Mouse (Mus musculus): ENCODE results near the gene Ccdc61. TPM values are rescaled to one million over a fixed set of nuclear protein-coding genes. Genes with fewer than 3 reads are reported as not detected.
"Not testable (repeated sequence)": the region's sequence is repeated elsewhere in the genome, so short reads cannot be mapped to it uniquely, and the experiment has no call there.

The Ccdc61 gene
- polyA plus RNA-seq, 1 experiment from 2014 or later = 17.6 TPM

DNA sequence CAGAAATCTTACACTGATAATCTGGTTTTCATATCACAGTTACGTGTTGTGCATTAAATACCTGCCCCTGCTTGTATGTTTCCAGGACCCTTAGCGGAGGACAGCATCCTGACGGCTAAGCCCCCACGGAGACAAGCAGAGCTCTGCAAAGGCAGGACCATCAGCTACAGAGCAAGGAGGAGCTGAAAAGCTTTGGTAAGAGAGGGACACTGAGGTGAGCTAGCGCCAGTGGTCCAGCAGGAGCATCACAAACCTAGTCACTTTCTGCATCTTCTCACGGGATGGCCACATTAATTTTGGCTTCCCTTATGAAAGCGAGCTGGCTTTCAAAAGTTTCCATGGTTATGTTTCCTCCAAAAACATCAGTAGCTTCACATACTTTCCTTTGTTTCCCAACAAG, 37.4 kb downstream of the Ccdc61 start:
- Histone ChIP-seq H3K27ac (ENCODE audit: low read length) (no peak overlapping the region), H3K4me2 (replicated peaks; ENCODE audit: low read depth, low read length) (peak overlapping the region; percentile 64), H3K4me3 (ENCODE audit: low read depth, low read length) (peak overlapping the region; percentile 32; the same call in 1 of the 2 replicates), H3K27me3 (replicated peaks; ENCODE audit: insufficient read depth, low read length) (no peaks in the 10 kb centered on the region), H3K4me1 (ENCODE audit: insufficient read depth, low read depth, low read length) (no peaks in the 10 kb centered on the region), H3K9ac (replicated peaks; ENCODE audit: low read depth) (no peak overlapping the region), H3K36me3 (ENCODE audit: insufficient read depth, low read length) (no peaks in the 10 kb centered on the region), H3K9me3 (ENCODE audit: low read length) (no peaks in the 10 kb centered on the region)
- TF ChIP-seq EP300 (IDR thresholded peaks at IDR 0.05) = no peak
- ATAC-seq (peak; percentile 26), DNase-seq (ENCODE audit: low spot score) (no peak)
- 6% methylated on average over 7 of the region's 7 CpGs for WGBS

DNA sequence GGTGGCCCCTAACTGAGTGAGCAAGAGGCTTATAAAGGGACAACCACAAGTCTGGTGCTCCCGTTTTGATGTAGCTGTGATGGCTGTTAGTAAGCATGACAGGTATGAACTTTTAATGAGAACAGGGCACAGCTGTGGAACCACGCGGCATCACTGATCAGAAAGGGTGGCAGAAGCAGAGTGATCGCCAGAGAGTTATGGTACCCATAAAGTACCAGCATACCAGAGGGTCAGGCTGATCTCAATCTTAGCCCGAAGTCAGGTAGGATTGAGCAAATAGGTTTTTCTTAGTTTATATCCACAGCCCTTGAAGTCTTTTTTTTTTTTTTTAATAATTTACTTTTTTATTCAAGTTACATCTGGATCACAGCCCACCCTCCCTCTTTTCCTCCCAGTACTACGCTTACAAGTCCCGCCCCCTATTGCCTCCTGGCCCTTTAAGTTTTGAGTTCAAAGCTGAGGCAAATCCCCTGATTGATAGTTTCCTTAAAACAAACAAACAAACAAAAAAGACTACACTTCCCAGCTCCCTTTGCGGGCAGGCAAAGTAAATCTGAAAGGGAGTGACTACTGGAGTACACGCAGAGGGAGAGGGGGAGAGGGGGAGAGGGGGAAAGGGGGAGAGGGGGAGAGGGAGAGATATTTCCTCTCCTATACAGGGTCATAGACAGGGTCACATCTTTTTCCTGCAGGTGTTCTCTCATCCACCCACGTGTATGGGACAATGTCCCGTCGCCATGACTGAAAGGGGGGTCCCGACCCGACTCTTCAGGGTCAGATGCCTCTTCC, 38.0 kb downstream of the Ccdc61 start:
- 31% methylated on average over 13 of the region's 14 CpGs for WGBS
- no peak for DNase-seq (ENCODE audit: low spot score)
- no peak for ATAC-seq

DNA sequence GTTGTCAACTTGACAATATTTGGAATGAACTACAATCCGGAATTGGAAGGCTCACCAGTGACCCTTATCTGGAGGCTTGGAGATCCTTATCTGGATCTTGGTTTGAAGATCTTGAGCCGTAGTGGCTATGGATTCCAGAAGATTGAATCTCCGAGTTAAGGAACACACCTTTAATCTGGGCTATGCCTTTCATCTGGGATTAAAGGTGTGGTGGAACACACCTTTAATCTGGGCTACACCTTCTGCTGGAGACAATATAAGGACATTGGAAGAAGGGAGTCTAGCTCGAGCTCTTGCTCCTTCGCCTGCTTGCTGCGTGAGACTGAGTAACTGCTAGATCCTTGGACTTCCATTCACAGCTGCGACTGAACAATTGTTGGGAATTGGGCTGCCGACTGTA, 39.2 kb downstream of the Ccdc61 start, which contains the start of gene Pglyrp1:
Gene Pglyrp1 (plus strand): TSS at position 301 of the 400 bp plus-strand sequence.
- H3K4me3 ChIP-seq (ENCODE audit: low read depth, low read length); H3K27me3 ChIP-seq (replicated peaks; ENCODE audit: insufficient read depth, low read length); H3K27ac ChIP-seq (ENCODE audit: low read length); ATAC-seq; H3K4me2 ChIP-seq (replicated peaks; ENCODE audit: low read depth, low read length); DNase-seq (ENCODE audit: low spot score); H3K9ac ChIP-seq (replicated peaks; ENCODE audit: low read depth); H3K36me3 ChIP-seq (ENCODE audit: insufficient read depth, low read length); H3K4me1 ChIP-seq (ENCODE audit: insufficient read depth, low read depth, low read length); H3K9me3 ChIP-seq (ENCODE audit: low read length): not testable (repeated sequence)
- no CpG with 5 or more reads among the region's 8 CpGs for WGBS

More for the DNA sequence above, 38.0 kb downstream of the Ccdc61 start:
- Histone ChIP-seq H3K4me3 (ENCODE audit: low read depth, low read length) (peak overlapping the region; percentile 32; the same call in 1 of the 2 replicates), H3K9ac (replicated peaks; ENCODE audit: low read depth) (no peak overlapping the region), H3K9me3 (ENCODE audit: low read length) (no peaks in the 10 kb centered on the region), H3K4me2 (replicated peaks; ENCODE audit: low read depth, low read length) (peak overlapping the region; percentile 64), H3K27ac (ENCODE audit: low read length) (no peak overlapping the region), H3K36me3 (ENCODE audit: insufficient read depth, low read length) (no peaks in the 10 kb centered on the region), H3K4me1 (ENCODE audit: insufficient read depth, low read depth, low read length) (no peaks in the 10 kb centered on the region), H3K27me3 (replicated peaks; ENCODE audit: insufficient read depth, low read length) (no peaks in the 10 kb centered on the region)
- TF ChIP-seq CTCF (IDR thresholded peaks at IDR 0.05) (no peak), EP300 (IDR thresholded peaks at IDR 0.05) (no peak)

DNA sequence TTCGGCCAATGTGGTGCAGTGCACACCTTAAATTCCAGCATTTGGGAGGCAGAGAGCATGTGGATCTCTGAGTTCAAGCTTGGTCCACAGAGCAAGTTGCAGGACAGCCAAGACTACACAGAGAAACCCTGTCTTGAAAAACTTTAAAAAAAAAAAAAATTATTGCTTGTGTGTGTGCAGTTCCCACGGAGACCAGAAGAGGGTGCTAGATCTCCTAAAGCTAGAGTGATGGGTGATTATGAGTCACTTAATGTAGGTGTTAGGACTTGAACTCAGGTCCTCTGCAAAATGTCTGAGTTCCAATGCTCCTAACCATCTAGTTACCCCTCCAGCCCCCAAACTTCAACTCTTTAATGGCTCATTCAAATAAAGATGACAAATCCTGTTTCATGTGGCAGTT, 41.7 kb downstream of the Ccdc61 start:
- TF ChIP-seq EP300 (IDR thresholded peaks at IDR 0.05) = no peak
- TF ChIP-seq CTCF (IDR thresholded peaks at IDR 0.05) = 0 out of 2 replicates have a peak, but pooled peaks have one; percentile 29
- ATAC-seq (no peak), DNase-seq (ENCODE audit: low spot score) (no peak)
- WGBS = 83% methylated on average over 2 of the region's 2 CpGs
- H3K4me2 ChIP-seq (replicated peaks; ENCODE audit: low read depth, low read length) = no peak overlapping the region
- H3K9me3 ChIP-seq (ENCODE audit: low read length) = no peaks in the 10 kb centered on the region
- H3K9ac ChIP-seq (replicated peaks; ENCODE audit: low read depth) = no peak overlapping the region
- H3K36me3 ChIP-seq (ENCODE audit: insufficient read depth, low read length) = no peaks in the 10 kb centered on the region
- no peak overlapping the region for H3K27ac ChIP-seq (ENCODE audit: low read length)
- H3K4me3 ChIP-seq (ENCODE audit: low read depth, low read length) = no peak overlapping the region
- no peaks in the 10 kb centered on the region for H3K27me3 ChIP-seq (replicated peaks; ENCODE audit: insufficient read depth, low read length)
- no peaks in the 10 kb centered on the region for H3K4me1 ChIP-seq (ENCODE audit: insufficient read depth, low read depth, low read length)

DNA sequence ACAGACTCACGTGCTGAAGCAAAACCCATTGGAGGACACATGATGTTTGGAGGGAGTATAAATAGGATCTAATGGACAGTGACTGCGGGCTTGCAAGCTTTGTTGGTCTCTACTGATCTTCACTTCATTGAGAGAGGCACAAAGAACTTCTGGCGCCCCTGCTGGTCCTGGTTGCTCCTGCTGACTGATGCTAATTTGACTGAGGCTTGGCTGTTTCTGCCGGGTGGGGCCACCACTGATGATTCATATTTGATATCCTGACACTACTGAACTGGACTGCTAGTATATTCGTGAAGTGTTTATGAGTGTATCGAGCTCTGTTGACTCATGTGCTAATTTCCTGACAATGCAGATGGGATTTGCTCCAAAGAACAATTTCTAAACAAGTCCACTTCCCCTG, 47.4 kb downstream of the Ccdc61 start:
- no peak overlapping the region for H3K4me2 ChIP-seq (replicated peaks; ENCODE audit: low read depth, low read length)
- H3K27me3 ChIP-seq (replicated peaks; ENCODE audit: insufficient read depth, low read length) = no peaks in the 10 kb centered on the region
- H3K4me1 ChIP-seq (ENCODE audit: insufficient read depth, low read depth, low read length) = no peaks in the 10 kb centered on the region
- no peak for DNase-seq (ENCODE audit: low spot score)
- no peak for ATAC-seq
- H3K9me3 ChIP-seq (ENCODE audit: low read length) = no peaks in the 10 kb centered on the region
- H3K4me3 ChIP-seq (ENCODE audit: low read depth, low read length) = no peak overlapping the region
- H3K36me3 ChIP-seq (ENCODE audit: insufficient read depth, low read length) = no peaks in the 10 kb centered on the region
- no peak overlapping the region for H3K27ac ChIP-seq (ENCODE audit: low read length)
- WGBS = 67% methylated on average over 6 of the region's 6 CpGs
- TF ChIP-seq EP300 (IDR thresholded peaks at IDR 0.05) (0 out of 2 replicates have a peak, but pooled peaks have one; percentile 13), CTCF (IDR thresholded peaks at IDR 0.05) (peak; percentile 5; the same call in 1 of the 2 replicates)
- H3K9ac ChIP-seq (replicated peaks; ENCODE audit: low read depth) = no peak overlapping the region

DNA sequence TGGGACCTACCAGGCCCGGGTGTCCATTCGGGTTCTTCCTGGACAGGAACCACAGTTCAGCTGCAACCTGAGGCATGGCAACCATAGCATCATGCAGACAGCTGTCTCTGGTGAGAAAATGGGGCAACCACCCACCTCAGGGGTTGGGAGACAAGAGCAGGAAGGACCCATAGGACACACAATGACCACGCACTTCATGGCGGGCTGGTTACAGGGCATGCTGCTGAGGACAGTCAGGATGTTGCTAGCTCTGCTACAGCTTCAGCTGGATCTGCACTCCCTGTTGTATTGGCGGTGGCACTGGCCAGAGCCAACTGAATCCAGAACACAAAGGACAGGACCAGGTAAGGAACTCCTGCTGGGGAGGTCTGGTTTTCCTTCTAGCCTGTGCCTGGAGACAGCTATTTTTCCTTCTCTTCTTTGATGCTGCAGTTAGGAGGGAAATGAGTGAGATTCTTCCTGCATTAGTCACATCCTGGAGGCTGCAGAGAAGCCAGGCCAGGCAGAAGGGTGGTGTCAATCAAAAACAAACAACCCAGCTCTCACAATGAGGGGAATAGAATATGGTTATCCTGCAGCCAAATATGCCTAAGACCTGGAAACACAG, 51.8 kb downstream of the Ccdc61 start:
- DNase-seq (ENCODE audit: low spot score) (peak; percentile 79), ATAC-seq (peak; percentile 93)
- Histone ChIP-seq H3K27ac (ENCODE audit: low read length) (peak overlapping the region; percentile 52), H3K27me3 (replicated peaks; ENCODE audit: insufficient read depth, low read length) (no peaks in the 10 kb centered on the region), H3K4me3 (ENCODE audit: low read depth, low read length) (no peak overlapping the region), H3K36me3 (ENCODE audit: insufficient read depth, low read length) (no peaks in the 10 kb centered on the region), H3K4me1 (ENCODE audit: insufficient read depth, low read depth, low read length) (no peaks in the 10 kb centered on the region), H3K4me2 (replicated peaks; ENCODE audit: low read depth, low read length) (no peak overlapping the region), H3K9me3 (ENCODE audit: low read length) (no peaks in the 10 kb centered on the region), H3K9ac (replicated peaks; ENCODE audit: low read depth) (no peak overlapping the region)
- TF ChIP-seq CTCF (IDR thresholded peaks at IDR 0.05) (no peak), EP300 (IDR thresholded peaks at IDR 0.05) (peak; percentile 79)
- 59% methylated on average over 5 of the region's 5 CpGs for WGBS

All from lung, postnatal 0 days (tissue).